Mouse (Mus musculus) hematopoietic stem cell, adult 5-6 weeks (primary cell): Measurements from ENCODE around the gene Edf1. TPM values are rescaled to one million over a fixed set of nuclear protein-coding genes. Genes with fewer than 3 reads are reported as not detected.
A peak's percentile ranks its signal among the peaks of the same experiment; 100 is the strongest.

ENCODE experiments used
- ATAC-seq, 2 experiments: fragments of 125-278 bp in 1 of 2; replicated peaks in 1 of 2; 2 replicates each; pipeline ENCODE4 v1.8.0; 2016 to 2017; ENCODE audit warnings: inconsistent platforms in 2 of 2, mild to moderate bottlenecking in 2 of 2, moderate number of reproducible peaks in 2 of 2, low read depth in 1 of 2, moderate TSS enrichment in 1 of 2; ENCODE audit not compliant: low FRiP score in 2 of 2, poor library complexity in 2 of 2, severe bottlenecking in 2 of 2, insufficient read depth in 1 of 2, low TSS enrichment in 1 of 2
- total RNA-seq: library from RNA; stranded (forward); fragments of 172-1452, 232-1000 nt; gene quantifications from 2 replicates; pipeline ENCODE4 v1.2.3, GENCODE M21; 2017

Gene Edf1
- total RNA-seq, 1 experiment from 2014 or later, result 71.1 TPM

DNA sequence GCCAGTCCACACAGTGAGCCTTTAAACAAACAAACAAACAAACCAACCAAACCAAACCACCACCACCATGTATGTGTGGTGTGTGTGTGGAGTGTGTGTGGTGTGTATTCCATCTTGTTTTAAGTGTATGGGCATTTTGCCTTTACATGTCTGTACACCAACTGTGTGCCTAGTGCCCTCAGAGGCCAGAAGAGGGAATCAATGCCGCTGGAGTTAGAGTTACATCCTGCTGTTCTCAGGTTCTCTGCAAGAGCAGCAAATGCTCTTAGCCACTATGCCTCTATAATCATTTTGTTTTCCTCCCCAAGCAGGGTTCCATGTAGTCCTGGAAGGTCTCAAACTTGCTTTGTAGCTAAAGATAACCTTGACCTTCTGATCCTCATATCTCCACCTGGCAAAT is 1.4 kb upstream of the Edf1 start:
- ATAC-seq, result no peak

DNA sequence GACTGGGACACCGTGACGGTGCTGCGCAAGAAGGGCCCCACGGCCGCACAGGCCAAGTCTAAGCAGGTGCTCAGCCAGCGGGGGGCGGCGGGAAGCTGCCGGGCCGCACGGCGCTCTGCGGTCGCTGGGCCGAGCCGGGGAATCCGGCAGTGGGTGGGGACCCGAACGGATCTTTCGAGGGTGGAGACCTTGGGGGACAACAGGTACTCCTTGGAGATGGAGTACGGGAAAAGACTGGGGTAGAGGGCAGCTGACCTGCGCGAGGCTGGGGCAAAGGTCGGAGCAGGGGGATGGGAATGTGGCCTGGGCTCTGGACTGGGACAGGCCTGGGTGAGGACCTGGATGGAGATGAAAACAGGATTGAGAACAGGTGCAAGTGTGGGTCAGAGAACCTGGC is 315 bp downstream of the Edf1 start:
- no peak for ATAC-seq

DNA sequence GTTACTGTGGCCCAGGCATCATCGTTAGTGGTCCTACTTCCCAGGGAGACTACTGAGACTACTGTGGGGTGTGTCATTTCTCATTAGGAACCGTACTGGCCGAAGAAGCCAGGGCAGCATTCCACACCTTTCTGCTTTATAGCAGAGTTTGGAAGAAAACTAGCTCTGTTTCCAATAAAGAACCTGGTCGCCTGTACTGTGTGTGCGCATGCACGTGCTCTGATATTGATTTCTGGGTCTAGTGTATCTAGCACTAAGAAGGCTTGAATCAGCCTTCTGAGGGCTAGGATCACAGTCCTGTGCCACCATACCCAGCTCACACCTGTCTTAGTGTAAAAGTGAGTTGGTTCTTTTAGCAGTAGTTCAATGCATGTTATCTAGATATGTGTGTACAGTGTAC is 1.1 kb downstream of the Edf1 start:
- ATAC-seq, result no peak

DNA sequence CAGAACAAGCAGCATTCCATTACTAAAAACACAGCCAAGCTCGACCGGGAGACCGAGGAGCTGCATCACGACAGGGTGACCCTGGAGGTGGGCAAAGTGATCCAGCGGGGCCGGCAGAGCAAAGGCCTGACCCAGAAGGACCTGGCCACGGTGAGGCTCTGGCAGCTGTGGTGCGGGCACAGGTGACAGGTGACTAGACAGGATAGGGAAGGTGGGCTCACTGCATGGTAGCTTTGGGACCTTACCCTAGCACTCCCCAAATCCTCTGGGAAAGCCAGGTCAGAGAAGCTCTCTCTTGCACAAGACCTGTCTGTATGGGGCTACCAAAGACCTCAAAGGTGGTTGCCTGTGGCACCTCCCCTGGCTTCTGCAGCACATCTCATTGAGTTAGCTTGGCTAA is 2.9 kb downstream of the Edf1 start:
- ATAC-seq, result no peak

DNA sequence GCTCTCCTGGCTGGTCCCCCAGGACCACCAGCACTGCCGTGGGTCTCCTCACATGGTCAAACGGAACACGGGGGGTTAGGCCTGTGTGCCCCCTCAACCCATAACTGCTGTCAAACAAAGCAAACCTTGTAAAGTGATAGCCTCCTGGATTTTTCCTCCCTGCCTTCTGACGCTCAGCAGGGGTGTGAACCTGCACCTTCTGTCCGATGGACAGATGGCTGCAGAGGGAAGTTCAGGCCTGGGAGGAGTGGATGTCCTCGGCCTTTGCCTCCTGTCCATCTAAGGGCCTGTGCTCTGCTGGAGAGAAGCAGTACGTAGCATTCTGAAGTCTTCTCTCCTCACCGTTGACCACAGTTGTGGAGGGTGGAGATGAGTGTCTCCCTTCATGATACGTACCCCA is 4.3 kb downstream of the Edf1 start:
- ATAC-seq, result no peak

DNA sequence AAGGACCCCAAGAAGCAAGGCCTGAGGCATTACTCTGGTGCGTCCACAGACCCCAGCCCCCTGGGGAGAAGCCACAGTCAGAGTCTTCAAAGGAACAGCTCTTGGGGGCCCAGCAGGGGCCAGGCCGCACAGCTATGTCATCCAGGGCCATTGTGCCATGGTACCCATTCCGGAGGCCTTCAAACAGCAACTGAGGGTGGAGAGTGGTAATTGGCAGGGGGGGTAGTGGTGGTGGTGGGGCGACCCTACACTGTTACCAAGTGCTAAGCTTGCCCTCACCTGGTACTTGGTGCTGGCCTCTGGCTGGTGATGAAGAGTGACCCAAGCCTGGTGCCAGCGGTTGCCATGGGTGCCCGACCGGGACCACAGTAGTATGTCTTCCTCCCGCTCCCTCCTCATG is 8.1 kb downstream of the Edf1 start:
- no peak for ATAC-seq

DNA sequence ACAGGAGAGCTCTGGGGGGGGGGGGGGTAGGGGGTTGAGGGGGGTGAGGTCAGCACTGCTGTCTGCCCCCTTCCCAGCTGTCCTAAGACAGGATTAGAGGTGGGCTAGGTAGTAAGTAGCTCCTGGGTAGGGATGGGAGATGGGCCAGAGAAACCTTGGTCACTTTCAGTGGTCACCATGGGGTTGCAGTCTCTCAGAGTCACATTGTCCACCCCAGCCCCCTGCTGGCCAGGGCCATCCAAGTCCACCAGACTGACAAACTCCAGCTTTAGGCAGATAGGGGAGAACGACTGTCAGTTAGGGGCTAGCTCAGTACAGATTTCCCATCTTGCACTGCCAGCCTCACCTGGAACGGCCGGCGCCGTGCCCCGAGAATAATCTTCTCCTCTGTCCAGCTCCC is 8.9 kb downstream of the Edf1 start:
- ATAC-seq, result no peak

DNA sequence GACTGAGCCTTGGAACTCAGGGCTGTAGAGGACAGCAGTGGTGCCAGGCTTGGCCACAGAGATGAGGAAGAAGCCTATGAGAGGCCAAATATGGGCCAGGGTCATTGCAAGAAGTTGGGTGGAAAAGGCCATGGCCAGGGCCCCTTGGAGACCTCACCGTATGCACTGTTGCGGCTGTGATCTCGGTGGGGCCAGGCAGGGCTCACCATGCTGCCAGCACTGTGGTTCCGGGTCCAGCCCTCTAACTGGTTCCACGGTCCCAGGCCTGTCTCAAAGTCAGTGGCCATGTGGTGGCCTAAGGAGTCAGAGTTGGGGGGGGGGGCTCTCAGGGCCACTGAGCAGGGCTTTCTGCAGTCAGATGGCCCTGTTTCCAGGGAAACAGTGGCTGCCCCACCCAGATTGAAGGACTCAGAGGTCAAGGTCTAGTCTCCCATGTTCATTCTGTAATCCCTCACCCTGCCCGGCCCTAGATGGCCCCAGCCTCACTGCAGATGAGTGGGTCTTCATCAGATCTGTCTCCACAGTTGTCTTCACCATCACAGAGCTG is 10.9 kb downstream of the Edf1 start:
- ATAC-seq, result no peak

DNA sequence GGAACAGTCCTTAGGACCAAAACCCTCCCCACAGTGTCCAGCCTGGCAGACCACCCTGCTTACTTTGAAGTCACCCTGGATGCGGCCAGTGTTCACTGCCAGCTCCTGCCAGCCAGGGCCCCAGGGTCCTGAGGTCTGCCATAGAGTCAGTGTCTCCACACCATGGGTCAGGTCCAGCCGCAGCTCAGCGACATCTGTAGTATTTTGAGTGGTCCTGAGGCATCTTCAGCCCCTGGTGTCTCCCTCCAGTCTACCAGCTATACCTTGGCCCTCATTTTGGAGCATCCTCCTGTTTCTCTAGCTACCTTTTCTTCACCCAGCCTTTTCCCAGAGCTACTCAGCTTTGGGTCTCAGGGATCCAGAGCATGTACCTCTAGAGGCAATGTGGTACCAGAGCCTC is 11.7 kb downstream of the Edf1 start:
- no peak for ATAC-seq

DNA sequence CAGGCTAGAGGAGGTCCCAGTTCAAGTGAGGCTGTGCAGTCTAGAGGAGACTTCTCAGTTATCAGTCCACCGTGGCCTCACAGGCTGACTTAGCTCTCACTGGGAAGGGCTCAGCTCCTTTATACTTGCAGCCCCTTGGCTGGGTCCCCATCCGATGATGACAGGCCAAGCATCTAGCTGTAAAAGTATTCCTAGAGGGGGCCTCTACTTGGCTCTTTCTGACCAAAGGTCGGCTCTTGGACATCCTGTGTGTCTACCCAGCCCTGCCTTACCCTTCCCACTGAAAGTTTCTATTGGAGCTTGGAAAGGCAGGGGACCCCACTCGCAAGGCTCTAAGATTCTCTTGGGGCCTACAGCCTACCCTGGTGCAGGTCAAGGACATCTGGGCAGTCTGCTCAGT is 13.6 kb downstream of the Edf1 start:
- no peak for ATAC-seq

DNA sequence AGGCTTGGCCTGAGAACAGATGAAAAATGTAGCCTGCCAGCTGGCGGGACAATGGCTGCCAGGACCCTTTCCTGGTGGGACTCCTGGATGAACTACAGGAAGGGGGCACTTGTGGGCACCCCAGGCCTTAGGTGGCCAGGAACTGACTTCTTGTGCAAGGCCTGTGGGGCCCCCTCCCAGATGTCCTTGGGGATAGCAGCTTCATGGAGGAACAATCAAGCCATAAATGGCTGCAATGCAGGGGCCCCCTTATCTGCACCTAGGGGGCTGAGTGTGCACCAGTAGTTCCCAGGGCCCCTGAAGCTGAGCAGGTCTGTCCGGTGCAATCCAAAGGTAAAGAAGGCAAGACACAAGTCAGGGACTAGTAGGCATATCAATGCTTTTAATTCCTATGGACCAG is 15.4 kb downstream of the Edf1 start:
- no peak for ATAC-seq

DNA sequence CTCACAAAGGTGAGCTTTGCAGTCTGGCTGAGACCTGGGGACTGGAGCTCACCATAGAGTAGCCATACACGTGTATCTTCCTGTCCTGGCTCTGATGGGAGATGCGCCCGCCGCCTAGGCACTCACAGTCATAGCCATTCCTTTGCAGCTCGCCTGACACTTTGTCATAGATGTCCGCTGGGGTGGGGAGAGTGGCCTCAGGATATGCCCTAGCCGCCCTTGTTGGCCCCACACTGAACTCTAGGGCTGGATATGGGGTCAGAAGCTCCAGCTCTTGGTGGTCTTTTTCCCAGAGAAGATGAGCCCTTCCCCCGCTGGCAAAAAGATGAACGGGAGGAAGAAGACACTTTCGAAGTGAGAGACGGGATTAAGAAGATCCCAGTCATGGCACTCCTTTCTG is 16.5 kb downstream of the Edf1 start:
- no peak for ATAC-seq

DNA sequence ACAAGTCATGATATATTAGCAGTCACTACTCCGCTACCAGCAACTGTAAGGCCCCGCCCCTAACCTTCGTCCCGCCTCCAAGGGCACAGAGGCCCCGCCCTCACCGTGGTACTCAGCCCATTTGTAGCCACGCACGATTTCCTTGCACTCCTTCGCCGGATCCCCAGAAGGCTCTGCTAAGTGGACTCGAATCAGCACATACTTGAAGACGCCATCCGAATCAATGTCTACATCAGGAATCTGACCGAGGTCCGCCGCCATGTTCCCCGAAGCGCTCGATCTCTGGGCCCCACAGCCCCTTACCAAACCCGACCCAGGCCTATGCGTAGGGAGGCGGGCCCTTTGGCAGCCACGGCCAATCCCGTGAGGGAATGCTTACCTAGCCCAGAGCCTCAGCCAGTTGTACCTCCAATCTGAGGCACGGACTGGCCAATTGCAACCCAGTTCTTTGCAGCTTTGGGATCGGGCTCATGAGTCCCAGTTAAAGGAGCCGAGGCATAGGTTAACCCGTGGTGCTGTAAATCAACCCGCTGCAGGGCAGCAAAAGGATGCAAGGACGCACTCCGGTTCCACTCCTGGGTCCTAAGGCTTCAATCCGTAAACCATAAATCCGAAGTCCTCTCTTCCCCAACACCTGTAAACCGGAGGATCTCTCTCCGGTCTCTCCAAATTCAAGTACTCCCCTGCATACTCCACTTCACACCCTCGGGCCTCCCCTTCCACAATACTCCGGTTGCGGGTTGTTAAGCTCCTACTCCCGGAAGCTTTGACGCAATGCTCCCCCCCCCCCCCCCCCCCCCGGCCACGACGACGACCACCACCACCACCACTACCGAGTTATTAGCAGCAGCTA is 17.2 kb downstream of the Edf1 start, which contains the start of the genes Mamdc4 and Phpt1:
Mamdc4 (minus strand) TSS at position 267 of the 853 bp plus-strand sequence.
Phpt1 (minus strand) TSS at position 646 of the 853 bp plus-strand sequence.
- peak; percentile 91 to 96 for ATAC-seq

DNA sequence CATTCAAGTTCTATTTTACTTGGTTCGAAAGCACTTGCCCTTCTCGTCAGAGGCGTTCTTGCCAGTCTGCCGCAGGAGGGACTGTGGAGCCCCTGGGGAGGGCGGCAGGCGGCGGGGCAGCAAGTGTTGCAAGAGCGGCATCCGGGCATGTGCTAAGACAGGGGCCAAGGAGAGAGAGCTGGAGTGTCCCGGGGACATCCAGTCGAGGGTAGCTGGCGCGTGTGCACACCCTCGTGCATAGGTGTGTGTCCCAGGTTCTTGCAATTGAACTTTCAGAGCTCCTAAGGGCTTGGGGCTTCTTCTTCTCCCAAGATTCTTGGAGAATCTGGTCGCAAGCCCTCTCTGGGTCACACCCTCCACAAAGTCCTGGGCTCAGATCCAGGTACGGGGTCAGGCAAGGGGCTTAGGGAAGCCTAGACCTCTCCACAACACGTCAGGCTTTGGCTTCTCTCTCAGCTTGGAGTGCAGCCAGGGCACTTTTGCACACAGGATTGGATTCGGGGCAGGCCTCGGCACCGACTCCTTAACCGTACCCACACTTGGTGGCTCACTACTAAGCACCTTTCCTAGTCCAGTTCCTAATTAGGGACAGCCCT is 17.9 kb downstream of the Edf1 start:
- ATAC-seq, result no peak

DNA sequence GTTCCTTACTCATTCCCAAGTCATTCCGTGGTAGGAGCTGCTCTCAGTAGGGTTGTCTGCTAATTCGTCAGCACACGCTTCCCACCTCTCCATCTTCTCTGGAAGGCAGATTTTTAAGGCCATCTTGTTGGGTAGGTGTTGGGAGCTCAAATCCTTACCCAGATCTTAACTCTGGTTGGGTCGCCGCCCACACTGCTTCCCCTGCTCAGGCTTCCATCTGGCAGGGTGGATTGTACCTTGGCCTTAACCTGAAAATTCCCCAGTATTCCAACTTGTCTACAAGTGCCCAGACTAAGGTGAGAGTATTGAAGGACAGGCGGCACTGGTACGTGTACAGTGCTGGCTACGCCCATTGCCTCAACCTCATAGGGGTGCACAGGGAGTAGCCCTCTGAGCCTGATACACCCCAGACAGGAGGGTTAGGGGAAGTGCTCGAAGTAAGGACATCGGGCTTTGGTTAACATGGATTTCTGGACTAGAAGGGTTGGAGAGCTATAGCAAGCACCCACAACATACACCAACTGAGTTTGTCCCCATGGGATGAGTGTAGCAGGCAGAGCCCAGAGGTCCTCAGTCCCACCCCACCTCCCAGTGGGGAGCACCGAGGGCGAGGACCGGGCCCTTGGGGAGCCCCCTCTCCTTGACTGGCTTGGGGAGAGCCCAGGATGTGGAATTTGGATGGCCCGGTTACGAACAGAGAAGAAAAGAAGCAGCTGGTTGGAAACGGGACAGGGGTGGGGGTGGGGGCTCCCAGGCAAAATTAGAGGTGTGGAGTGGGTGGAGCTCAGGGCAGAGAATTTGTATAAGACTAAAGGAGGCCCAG is 18.6 kb downstream of the Edf1 start:
- no peak for ATAC-seq

DNA sequence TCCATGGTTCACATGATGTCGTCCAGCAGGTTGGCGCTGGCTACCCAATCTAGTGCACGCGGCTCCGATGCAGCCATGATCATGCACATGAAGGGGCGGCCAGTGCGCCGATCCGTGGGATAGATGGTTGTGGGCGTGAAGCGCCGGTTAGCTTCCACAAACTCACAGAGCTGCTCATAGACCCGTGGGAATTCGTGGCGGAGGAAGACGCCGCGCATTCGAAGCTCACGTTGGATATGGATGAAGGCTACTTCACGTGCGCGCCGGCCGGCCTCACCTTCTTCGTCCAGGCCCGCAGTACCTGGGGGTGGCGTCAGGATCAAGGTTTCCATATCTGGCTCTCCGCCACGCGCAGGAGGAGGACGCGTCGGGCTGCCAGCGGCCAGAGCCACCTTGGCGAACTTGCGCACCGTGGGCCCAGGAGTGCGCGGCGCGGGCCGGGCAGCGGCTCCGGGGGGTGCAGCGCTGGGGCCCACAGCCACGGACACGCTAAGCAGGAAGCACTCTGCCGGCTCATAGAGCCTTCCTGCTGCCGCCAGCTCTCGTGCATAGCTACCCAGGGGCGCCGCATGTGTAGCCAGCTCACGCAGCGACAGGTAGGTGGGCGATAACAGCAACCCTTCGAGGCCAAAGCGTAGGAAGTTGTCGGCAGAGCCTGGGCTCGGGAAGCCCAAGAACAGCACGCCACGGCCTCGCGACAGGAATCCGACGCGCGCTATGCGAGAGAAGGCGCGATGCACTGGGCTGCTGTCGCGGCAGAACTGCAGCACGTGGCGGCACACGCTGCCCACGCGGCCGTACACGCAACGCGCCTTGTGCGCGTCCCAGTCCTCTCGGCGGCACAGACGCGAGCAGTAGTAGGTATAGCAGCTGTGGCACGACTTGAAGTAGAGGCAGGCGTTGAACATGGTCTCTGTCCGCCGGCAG is 19.6 kb downstream of the Edf1 start:
- ATAC-seq, result no peak
